In genomic region chr2:152015997-152016396, GRCm38 (mm10) we compare ENCODE assay signal across 10 mouse cellular contexts.
"Had no signal": no experiment of that assay in that cellular context is flagged by ENCODE, and none has a peak within 500 bp of the region (broad histone marks: within the 10 kb centered on the region; RNA-seq: fewer than 3 reads in every experiment).

No protein-coding gene starts in this region.

- DNase-seq: kidney, postnatal 14 days; lung, embryonic 14.5 days; lung, postnatal 4 days; midbrain, embryonic 14.5 days; thymus, adult 18-20 months; thymus, postnatal 14 days had no signal

- H3K9me3 ChIP-seq: limb, embryonic 15.5 days; liver, embryonic 12.5 days; midbrain, embryonic 10.5 days had no signal

- H3K36me3 ChIP-seq: limb, embryonic 15.5 days; liver, embryonic 12.5 days; midbrain, embryonic 10.5 days had no signal

- H3K27me3 ChIP-seq: limb, embryonic 15.5 days had no signal

- H3K4me2 ChIP-seq: limb, embryonic 15.5 days; liver, embryonic 12.5 days; lung, embryonic 14.5 days had no signal

- ATAC-seq: liver, embryonic 12.5 days had no signal

- H3K4me3 ChIP-seq: limb, embryonic 15.5 days; liver, embryonic 12.5 days; midbrain, embryonic 10.5 days; myocyte had no signal

- H3K4me1 ChIP-seq: liver, embryonic 12.5 days had no signal

- H3K9ac ChIP-seq: limb, embryonic 15.5 days; liver, embryonic 12.5 days; lung, embryonic 14.5 days had no signal

- H3K27ac ChIP-seq: limb, embryonic 15.5 days; liver, embryonic 12.5 days; midbrain, embryonic 10.5 days had no signal
